15 mouse cellular contexts compared by ENCODE assay signal in the genomic region with DNA sequence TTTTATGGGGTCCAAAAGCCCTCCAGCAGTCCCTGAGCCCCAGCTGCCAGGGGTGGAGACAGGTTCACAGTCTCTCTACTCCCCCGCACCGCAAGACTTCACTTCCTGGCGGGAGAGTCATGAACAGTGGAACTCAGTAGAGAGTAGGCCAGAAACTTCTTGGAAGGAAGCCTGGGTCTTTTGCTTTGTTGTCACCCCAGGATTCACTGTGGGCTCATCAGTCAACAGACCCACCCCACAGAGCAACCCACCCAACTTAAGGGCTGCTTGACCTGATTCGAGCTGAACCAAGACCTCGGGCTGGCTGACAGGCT. TPM values are rescaled to one million over a fixed set of nuclear protein-coding genes. Genes with fewer than 3 reads are reported as not detected.
DNase-seq lines count a peak whose midpoint lies in the region; ATAC-seq lines count a peak whose summit lies in the region.
"Had no signal": no experiment of that assay in that cellular context is flagged by ENCODE, and none has a peak within 500 bp of the region (broad histone marks: within the 10 kb centered on the region; RNA-seq: fewer than 3 reads in every experiment).

No protein-coding gene starts in this region.

- intact Hi-C loops in heart, postnatal 36 days (cut with DNase I), result no loop called here

- H3K36me3 ChIP-seq in midbrain, embryonic 10.5 days, result no peaks in the 10 kb centered on the region
- H3K36me3 ChIP-seq in midbrain, embryonic 14.5 days (ENCODE audit: control insufficient read depth, insufficient read depth, low read length), result no peaks in the 10 kb centered on the region
- H3K36me3 ChIP-seq: neural tube, embryonic 13.5 days had no signal

- DNase-seq in heart, adult 9 months (ENCODE audit: low spot score in 2 of 2), result peak; percentile 36 to 56
- DNase-seq in heart, adult 8-10 months (ENCODE audit: low spot score), result no peak
- DNase-seq in midbrain, embryonic 10.5 days (ENCODE audit: low spot score), result no peak
- no peak for DNase-seq in midbrain, embryonic 14.5 days
- peak; percentile 23 to 43 for DNase-seq in heart, postnatal 36 days
- peak; percentile 44 for DNase-seq in thymus, postnatal 25 days
- no peak for DNase-seq in right cerebral cortex, adult 2 months (ENCODE audit: low spot score in 2 of 2)
- DNase-seq: adrenal gland, postnatal 25 days; forebrain, postnatal 0 days; liver had no signal

- no peak overlapping the region for H3K9ac ChIP-seq in midbrain, embryonic 14.5 days (replicated peaks; ENCODE audit: low read length)
- H3K9ac ChIP-seq: forebrain, postnatal 0 days; neural tube, embryonic 13.5 days had no signal

- peak overlapping the region; percentile 49; the same call in 1 of the 2 replicates for H3K27ac ChIP-seq in midbrain, embryonic 10.5 days (replicated peaks)
- no peak overlapping the region for H3K27ac ChIP-seq in midbrain, embryonic 14.5 days (replicated peaks; ENCODE audit: low read depth, low read length)
- H3K27ac ChIP-seq: macrophage; neural tube, embryonic 13.5 days had no signal

- H3K4me1 ChIP-seq in midbrain, embryonic 10.5 days, result peaks cover 18% of the 10 kb centered on the region
- H3K4me1 ChIP-seq in midbrain, embryonic 14.5 days (ENCODE audit: control insufficient read depth, insufficient read depth, low read length), result no peaks in the 10 kb centered on the region

- no peaks in the 10 kb centered on the region for H3K27me3 ChIP-seq in midbrain, embryonic 10.5 days (ENCODE audit: low read depth, poor library complexity, severe bottlenecking)
- H3K27me3 ChIP-seq in midbrain, embryonic 14.5 days (ENCODE audit: control insufficient read depth, insufficient read depth, low read length), result no peaks in the 10 kb centered on the region
- H3K27me3 ChIP-seq: neural tube, embryonic 13.5 days had no signal

- WGBS in midbrain, embryonic 10.5 days, result 93% methylated on average over 5 of the region's 5 CpGs
- 88% methylated on average over 5 of the region's 5 CpGs for WGBS in midbrain, embryonic 14.5 days

- ATAC-seq in midbrain, embryonic 14.5 days (ENCODE audit: low FRiP score, low TSS enrichment), result no peak
- ATAC-seq: forebrain, postnatal 0 days; hindbrain, embryonic 16.5 days had no signal

- no peak overlapping the region for H3K4me3 ChIP-seq in midbrain, embryonic 10.5 days
- no peak overlapping the region for H3K4me3 ChIP-seq in midbrain, embryonic 14.5 days (replicated peaks; ENCODE audit: low read depth, low read length)
- H3K4me3 ChIP-seq: neural tube, embryonic 13.5 days had no signal

- no peak overlapping the region for H3K4me2 ChIP-seq in midbrain, embryonic 14.5 days (ENCODE audit: low read length)
- H3K4me2 ChIP-seq: neural tube, embryonic 13.5 days had no signal

- H3K9me3 ChIP-seq in midbrain, embryonic 10.5 days (replicated peaks), result no peaks in the 10 kb centered on the region
- H3K9me3 ChIP-seq in midbrain, embryonic 14.5 days (ENCODE audit: control insufficient read depth, low read length), result no peaks in the 10 kb centered on the region
- H3K9me3 ChIP-seq: neural tube, embryonic 13.5 days had no signal

RNA-seq across cellular contexts. Expression of gene Cilp, which starts 16.6 kb away (rescaled TPM):
- 1 to 10 TPM; 1.5 to 2.8 (median 2.4) TPM for total RNA-seq in heart, adult 8-10 months (2022)
- polyA plus RNA-seq in midbrain, embryonic 10.5 days (2016; fragmentation: Nextera tagmentation; extraction: Ambion mirVana), result 0.04 and 0.17 TPM in 2 replicates
- 0.17 and 0.24 TPM in 2 replicates for polyA plus RNA-seq in midbrain, embryonic 14.5 days (2014; fragmentation: Nextera tagmentation; extraction: Ambion mirVana)
- total RNA-seq in heart, postnatal 36 days (2021), result 1 to 10 TPM; 3.9 to 5.6 TPM
- total RNA-seq: granulocyte monocyte progenitor cell, adult 5-6 weeks; MEL had no signal
- polyA plus RNA-seq: macrophage had no signal

RNA-seq across cellular contexts. Expression of gene Clpx, which starts 45.7 kb away (rescaled TPM):
- total RNA-seq in heart, adult 8-10 months (2022), result 100 to 1,000 TPM in 2 of 4 experiments, 10 to 100 TPM in 2; 82.7 to 113 (median 100) TPM
- 41.6 and 42.3 TPM in 2 replicates for polyA plus RNA-seq in midbrain, embryonic 10.5 days (2016; fragmentation: Nextera tagmentation; extraction: Ambion mirVana)
- polyA plus RNA-seq in midbrain, embryonic 14.5 days (2014; fragmentation: Nextera tagmentation; extraction: Ambion mirVana), result 38.1 and 45.6 TPM in 2 replicates
- 100 to 1,000 TPM; 127 to 134 TPM for total RNA-seq in heart, postnatal 36 days (2021)

RNA-seq across cellular contexts. Expression of gene Parp16, which starts 53.2 kb away (rescaled TPM):
- total RNA-seq in heart, adult 8-10 months (2022), result 1 to 10 TPM; 3.4 to 4.5 (median 3.7) TPM
- polyA plus RNA-seq in midbrain, embryonic 10.5 days (2016; fragmentation: Nextera tagmentation; extraction: Ambion mirVana), result 7.2 and 7.9 TPM in 2 replicates
- polyA plus RNA-seq in midbrain, embryonic 14.5 days (2014; fragmentation: Nextera tagmentation; extraction: Ambion mirVana), result 5.2 and 6.5 TPM in 2 replicates
- 1 to 10 TPM; 3.8 to 4.1 TPM for total RNA-seq in heart, postnatal 36 days (2021)

Comparison
In these comparisons a context has a peak if more than half of its experiments do, and no peak if none do; other contexts are left out.
1. DNase-seq: peak in heart, adult 9 months (2 of 2), heart, postnatal 36 days (2 of 2) and thymus, postnatal 25 days (single experiment); none in heart, adult 8-10 months (single experiment), midbrain, embryonic 10.5 days (single experiment), midbrain, embryonic 14.5 days (single experiment) and right cerebral cortex, adult 2 months (0 of 2).